Mouse (Mus musculus) liver, adult 2 months (tissue): ENCODE measurements at regions not wholly inside any gene's neighbourhood (a gene's known extent, or its start where the extent isn't known, plus 50 kb on each side); places are given as distances from the start of the nearest gene placed in this dataset.

Source experiments
- DNase-seq: peaks from one replicate; pipeline ENCODE4 v3.0.0-alpha.2; 2011; ENCODE audit warnings: low read depth, low spot score; ENCODE audit errors: extremely low read depth
- H3K27ac ChIP-seq: fragments of 200-500 bp; replicated peaks from 2 replicates; pipeline ENCODE4 v1.5.1; 2012; ENCODE audit warnings: low read depth, mild to moderate bottlenecking, control low read depth, inconsistent platforms, low read length; ENCODE audit not compliant: insufficient read depth
- H3K27me3 ChIP-seq: fragments of 200-500 bp; 2 replicates; pipeline ENCODE4 v1.6.1; 2012; ENCODE audit warnings: mild to moderate bottlenecking, moderate library complexity, low read length, inconsistent platforms; ENCODE audit not compliant: control insufficient read depth, insufficient read depth
- H3K36me3 ChIP-seq: fragments of 200-500 bp; 2 replicates; pipeline ENCODE4 v1.6.1; 2012; ENCODE audit warnings: low read length, inconsistent platforms; ENCODE audit not compliant: control insufficient read depth, insufficient read depth
- H3K4me1 ChIP-seq: fragments of 200-500 bp; 2 replicates; pipeline ENCODE4 v1.6.1; 2011; ENCODE audit warnings: low read length; ENCODE audit not compliant: control insufficient read depth, insufficient read depth
- H3K4me3 ChIP-seq: fragments of 200-500 bp; 2 replicates; pipeline ENCODE4 v1.5.1; 2011; ENCODE audit warnings: low read depth, mild to moderate bottlenecking, control low read depth, low read length, moderate library complexity; ENCODE audit not compliant: insufficient read depth
- H3K79me2 ChIP-seq: fragments of 200-500 bp; 2 replicates; pipeline ENCODE4 v1.6.1; 2012; ENCODE audit warnings: inconsistent platforms, mild to moderate bottlenecking, low read length, moderate library complexity; ENCODE audit not compliant: control insufficient read depth, insufficient read depth
- H3K9ac ChIP-seq: fragments of 200-500 bp; 2 replicates; pipeline ENCODE4 v1.6.1; 2012; ENCODE audit warnings: low read depth, mild to moderate bottlenecking, control low read depth, inconsistent platforms, low read length
- CTCF ChIP-seq: fragments of 200-500 bp; IDR thresholded peaks from 2 replicates; pipeline ENCODE4 v1.5.1; 2011; ENCODE audit warnings: low read depth, low read length, control low read depth
- POLR2A ChIP-seq: fragments of 200-500 bp; IDR thresholded peaks from 2 replicates; pipeline ENCODE4 v1.6.1; 2011; ENCODE audit warnings: low read length, control low read depth; ENCODE audit not compliant: insufficient read depth; ENCODE audit errors: extremely low read depth
- WGBS: fragments of 180-500 bp; shearing (Covaris S2); methylation state at CpG from one replicate; pipeline ENCODE4 v1.1.7; 2018; 5-methylcytosine and 5-hydroxymethylcytosine counted together

GRCm38 (mm10) chr6:24219882-24220522 lies 52.1 kb upstream of the Slc13a1 start:
- Histone ChIP-seq H3K27ac (no peak overlapping the region), H3K36me3 (no peaks in the 10 kb centered on the region), H3K9ac (no peak overlapping the region), H3K79me2 (no peaks in the 10 kb centered on the region), H3K4me1 (no peaks in the 10 kb centered on the region), H3K27me3 (no peaks in the 10 kb centered on the region), H3K4me3 (no peak overlapping the region)
- no peak for DNase-seq
- no peak for TF ChIP-seq POLR2A
- TF ChIP-seq CTCF = no peak
- 78% methylated on average over 3 of the region's 3 CpGs for WGBS
